Mouse (Mus musculus) thymus, adult 2 months (tissue): ENCODE data around the gene Iffo2.

Experiments used
- CTCF ChIP-seq: fragments of 200-500 bp; IDR thresholded peaks from 2 replicates; pipeline ENCODE4 v1.5.1; 2012; ENCODE audit warnings: mild to moderate bottlenecking, control low read depth, low read length, moderate library complexity, borderline replicate concordance; ENCODE audit not compliant: control insufficient read depth, poor library complexity, insufficient read depth; ENCODE audit errors: extremely low read depth
- POLR2A ChIP-seq: fragments of 200-500 bp; IDR thresholded peaks from 2 replicates; pipeline ENCODE4 v1.6.1; 2012; ENCODE audit warnings: mild to moderate bottlenecking, low read length, control low read depth, moderate library complexity; ENCODE audit not compliant: control insufficient read depth, poor library complexity, insufficient read depth; ENCODE audit errors: extremely low read depth

- TF ChIP-seq CTCF (no peak), POLR2A (no peak)
Measured at GRCm38 (mm10) chr4:139640333-139640732, 110.0 kb downstream of the Iffo2 start.
